Mouse (Mus musculus) lung, postnatal 25 days (tissue): Measurements from ENCODE around the gene Rarb.

Experiments used
- DNase-seq: peaks from one replicate; pipeline ENCODE4 v3.0.0; 2022; ENCODE audit warnings: low spot score

The Rarb gene

GRCm38 (mm10) chr14:16735331-16736012 lies 83.5 kb downstream of the Rarb start:
- DNase-seq = no peak

GRCm38 (mm10) chr14:16733595-16734298 lies 85.2 kb downstream of the Rarb start:
- no peak for DNase-seq

GRCm38 (mm10) chr14:16732054-16732453 lies 86.9 kb downstream of the Rarb start:
- peak; percentile 24 for DNase-seq

GRCm38 (mm10) chr14:16728175-16728838 lies 90.6 kb downstream of the Rarb start:
- DNase-seq = no peak

GRCm38 (mm10) chr14:16723991-16724390 lies 95.0 kb downstream of the Rarb start:
- DNase-seq = no peak

GRCm38 (mm10) chr14:16717821-16718220 lies 101.1 kb downstream of the Rarb start:
- DNase-seq = no peak

- no peak for DNase-seq
Measured at GRCm38 (mm10) chr14:16714344-16714955, 104.5 kb downstream of the Rarb start.

- DNase-seq = no peak
Measured at GRCm38 (mm10) chr14:16713773-16714172, 105.2 kb downstream of the Rarb start.

- DNase-seq = no peak
Measured at GRCm38 (mm10) chr14:16699228-16699627, 119.7 kb downstream of the Rarb start.

- DNase-seq = no peak
Measured at GRCm38 (mm10) chr14:16695453-16696120, 123.4 kb downstream of the Rarb start.

- DNase-seq = no peak
Measured at GRCm38 (mm10) chr14:16678335-16678734, 140.6 kb downstream of the Rarb start.

GRCm38 (mm10) chr14:16677081-16677480 lies 141.9 kb downstream of the Rarb start:
- DNase-seq = no peak

- DNase-seq = no peak
Measured at GRCm38 (mm10) chr14:16670571-16670970, 148.4 kb downstream of the Rarb start.

- no peak for DNase-seq
Measured at GRCm38 (mm10) chr14:16639153-16639943, 179.6 kb downstream of the Rarb start.

- no peak for DNase-seq
Measured at GRCm38 (mm10) chr14:16613975-16614374, 205.0 kb downstream of the Rarb start.

- no peak for DNase-seq
Measured at GRCm38 (mm10) chr14:16605480-16605879, 213.5 kb downstream of the Rarb start.

- DNase-seq = no peak
Measured at GRCm38 (mm10) chr14:16604469-16605064, 214.4 kb downstream of the Rarb start.

GRCm38 (mm10) chr14:16603040-16603590 lies 215.8 kb downstream of the Rarb start:
- DNase-seq = no peak

GRCm38 (mm10) chr14:16599224-16599623 lies 219.7 kb downstream of the Rarb start:
- DNase-seq = no peak

- no peak for DNase-seq
Measured at GRCm38 (mm10) chr14:16598074-16598501, 220.9 kb downstream of the Rarb start.
